Mouse (Mus musculus) spleen, postnatal 10 days (tissue): ENCODE results near the gene Mbtd1.
A peak's percentile ranks its signal among the peaks of the same experiment; 100 is the strongest.

ENCODE experiments used
- DNase-seq, 2 experiments: peaks; one replicate each; pipeline ENCODE4 v3.0.0; 2021 to 2022; ENCODE audit warnings: low spot score in 2 of 2

Gene Mbtd1

GRCm38 (mm10) chr11:93987026-93987425 is 101.4 kb downstream of the Mbtd1 start:
- DNase-seq = no peak

- no peak for DNase-seq
Measured at GRCm38 (mm10) chr11:93987625-93988327, 102.1 kb downstream of the Mbtd1 start.

DNA sequence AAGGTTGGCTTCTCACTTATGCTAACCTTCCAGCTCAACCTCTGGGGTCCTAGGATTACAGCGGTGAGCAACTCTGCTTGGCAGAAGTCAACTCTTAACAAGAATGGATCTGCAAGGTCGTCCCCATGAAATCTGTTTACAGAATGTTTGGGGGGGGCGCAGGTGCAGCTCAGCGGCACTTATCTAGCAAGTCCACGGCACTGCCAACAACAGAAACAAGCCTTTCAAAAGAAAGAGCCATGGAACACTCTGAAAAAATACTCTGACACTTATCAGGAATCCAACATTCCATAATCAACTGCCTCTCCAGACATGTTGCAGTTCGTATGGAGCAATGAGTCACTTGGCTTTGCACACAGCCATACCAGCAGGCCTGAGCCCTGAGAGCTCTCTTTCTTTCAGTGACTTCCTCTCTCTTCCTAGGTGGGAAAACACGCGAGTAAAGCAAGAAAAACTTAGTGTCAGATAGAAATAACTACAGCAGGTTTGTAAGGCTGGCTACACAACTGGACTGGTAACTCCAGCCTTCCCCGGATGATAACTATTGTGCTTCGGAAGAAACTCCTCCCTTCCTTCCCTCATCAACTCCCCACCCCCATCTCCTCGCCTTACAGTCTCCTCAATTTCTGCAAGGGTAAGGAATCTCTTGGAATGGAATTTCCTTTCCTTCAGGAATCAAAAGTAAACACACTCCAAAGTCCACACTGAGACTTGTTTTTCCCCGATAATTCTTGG is 102.8 kb downstream of the Mbtd1 start:
- no peak for DNase-seq

DNA sequence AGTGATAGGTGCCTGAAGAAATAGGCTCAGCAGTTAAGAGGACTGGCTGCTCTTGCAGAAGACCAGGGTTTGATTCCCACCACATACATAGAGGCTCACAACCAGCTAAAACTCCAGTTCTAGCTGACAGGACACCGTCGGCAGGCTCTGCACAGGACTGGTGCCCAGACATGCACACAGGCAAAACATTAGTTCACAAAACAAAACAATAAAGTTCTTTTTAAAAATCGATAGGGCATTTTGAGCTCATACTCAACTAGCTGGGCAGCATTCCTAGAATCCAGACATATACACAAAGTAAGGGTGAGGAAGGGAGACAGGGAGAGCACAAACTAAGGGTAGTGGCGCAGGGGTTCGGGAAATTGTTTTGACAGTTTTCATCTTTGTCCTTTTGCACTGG is 108.9 kb downstream of the Mbtd1 start:
- no peak for DNase-seq

- DNase-seq = peak; percentile 70 to 81
Measured at GRCm38 (mm10) chr11:93995111-93995719, 109.6 kb downstream of the Mbtd1 start.

GRCm38 (mm10) chr11:93995720-93996305 is 110.2 kb downstream of the Mbtd1 start, which contains the start of gene Spag9:
Gene Spag9 (plus strand): TSS chr11:93996091.
- DNase-seq = peak; percentile 89 to 96
